Mouse (Mus musculus) lung, adult 2 months (tissue): ENCODE results near the gene Aktip.

Experiments
- CTCF ChIP-seq: fragments of 200-500 bp; IDR thresholded peaks from 2 replicates; pipeline ENCODE4 v1.5.1; 2011; ENCODE audit warnings: mild to moderate bottlenecking, low read length, control low read depth; ENCODE audit not compliant: insufficient read depth
- POLR2A ChIP-seq: fragments of 200-500 bp; IDR thresholded peaks from 2 replicates; pipeline ENCODE4 v1.6.1; 2011; ENCODE audit warnings: low read depth, mild to moderate bottlenecking, control low read depth, low read length, borderline replicate concordance; ENCODE audit errors: extremely low read depth

DNA sequence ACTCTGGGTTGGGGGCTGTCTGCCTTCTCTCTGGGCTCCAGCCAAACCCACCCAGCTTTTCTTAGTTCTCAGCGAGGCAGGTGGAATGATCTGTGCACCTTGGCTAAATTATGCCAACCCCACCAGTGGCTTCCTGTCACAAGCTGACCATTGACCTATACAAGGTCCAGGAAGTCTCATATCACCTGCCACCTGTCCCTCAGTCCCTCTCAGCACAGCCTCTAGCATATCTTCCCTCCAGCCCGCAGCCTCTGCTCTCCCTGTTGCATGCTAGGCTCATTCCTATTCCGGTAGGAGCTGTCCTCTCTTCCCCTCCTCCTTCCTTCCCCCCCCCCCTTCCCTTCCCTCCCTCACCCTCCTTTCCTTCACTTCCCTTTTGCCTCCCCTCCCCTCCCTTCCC lies 50.5 kb downstream of the Aktip start:
- TF ChIP-seq CTCF (no peak), POLR2A (no peak)
